In the genomic region with DNA sequence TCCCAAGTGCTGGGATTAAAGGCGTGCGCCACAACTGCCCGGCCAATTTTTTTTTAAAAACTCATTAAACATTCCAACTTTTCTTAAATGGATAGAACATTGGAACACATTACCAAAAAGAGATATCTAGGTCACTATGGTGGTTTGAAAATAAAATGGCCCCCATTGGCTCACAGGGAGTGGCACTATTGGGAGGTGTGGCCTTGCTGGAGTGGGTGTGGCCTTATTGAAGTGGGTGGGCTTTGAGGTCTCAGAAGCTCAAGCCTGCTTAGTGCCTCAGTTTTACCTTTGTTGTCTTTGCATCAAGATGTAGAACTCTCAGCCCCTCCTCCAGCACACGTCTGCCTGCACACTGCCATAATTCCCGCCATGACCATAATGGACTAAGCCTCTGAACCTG, we compare ENCODE assay signal across 28 mouse cellular contexts. TPM values are rescaled to one million over a fixed set of nuclear protein-coding genes. Genes with fewer than 3 reads are reported as not detected.
"Had no signal": no experiment of that assay in that cellular context is flagged by ENCODE, and none has a peak within 500 bp of the region (broad histone marks: within the 10 kb centered on the region; RNA-seq: fewer than 3 reads in every experiment).

No protein-coding gene starts in this region.

- H3K4me3 ChIP-seq: heart, adult 2 months; heart, embryonic 12.5 days; hindbrain, embryonic 10.5 days; hindbrain, embryonic 12.5 days; intestine, embryonic 15.5 days; layer of hippocampus, adult 2 months; left cerebral cortex, adult 2 months; limb, embryonic 10.5 days; limb, embryonic 12.5 days; liver, embryonic 13.5 days; liver, embryonic 15.5 days had no signal

- H3K9me3 ChIP-seq: hindbrain, embryonic 12.5 days; intestine, embryonic 15.5 days; limb, embryonic 10.5 days; liver, embryonic 13.5 days; liver, embryonic 15.5 days had no signal

- H3K4me2 ChIP-seq: heart, embryonic 12.5 days; hindbrain, embryonic 12.5 days; hindbrain, embryonic 14.5 days; intestine, embryonic 15.5 days; limb, embryonic 12.5 days; liver, embryonic 11.5 days; liver, embryonic 13.5 days; liver, embryonic 15.5 days had no signal

- H3K27ac ChIP-seq: heart, adult 2 months; hindbrain, embryonic 10.5 days; hindbrain, embryonic 12.5 days; hindbrain, embryonic 14.5 days; intestine, embryonic 15.5 days; layer of hippocampus, adult 2 months; left cerebral cortex, adult 2 months; limb, embryonic 10.5 days; limb, embryonic 12.5 days; liver, embryonic 13.5 days; liver, embryonic 15.5 days had no signal

- H3K9ac ChIP-seq: heart, embryonic 12.5 days; hindbrain, embryonic 12.5 days; hindbrain, embryonic 14.5 days; intestine, embryonic 15.5 days; limb, embryonic 12.5 days; liver, embryonic 13.5 days; liver, embryonic 15.5 days had no signal

- H3K4me1 ChIP-seq: heart, embryonic 12.5 days; hindbrain, embryonic 10.5 days; hindbrain, embryonic 12.5 days; intestine, embryonic 15.5 days; limb, embryonic 10.5 days; limb, embryonic 12.5 days had no signal

- H3K36me3 ChIP-seq: heart, embryonic 12.5 days; hindbrain, embryonic 10.5 days; hindbrain, embryonic 12.5 days; intestine, embryonic 15.5 days; limb, embryonic 10.5 days; limb, embryonic 12.5 days; liver, embryonic 13.5 days; liver, embryonic 15.5 days had no signal

- DNase-seq: gastrocnemius, postnatal 14 days; heart, adult 2 months; heart, postnatal 10 days; heart, postnatal 4 days; kidney, adult 18-20 months; kidney, adult 8-10 months; kidney, postnatal 10 days; kidney, postnatal 25 days; kidney, postnatal 4 days; liver; liver, embryonic 13.5 days had no signal

- ATAC-seq: hindbrain, embryonic 16.5 days; inflammation-experienced regulatory T-cells, adult 6 months; intestine, embryonic 15.5 days; intestine, postnatal 0 days had no signal

- H3K27me3 ChIP-seq: heart, embryonic 12.5 days; hindbrain, embryonic 12.5 days; intestine, embryonic 15.5 days; limb, embryonic 12.5 days; liver, embryonic 13.5 days; liver, embryonic 15.5 days had no signal

RNA-seq across cellular contexts. Expression of gene Mchr1, which starts 32.8 kb away (rescaled TPM):
- total RNA-seq: granulocyte monocyte progenitor cell, adult 5-6 weeks; heart, adult 2 months; heart, postnatal 10 days; heart, postnatal 25 days; heart, postnatal 4 days had no signal
- polyA plus RNA-seq: heart, adult 2 months; heart, embryonic 12.5 days; heart, embryonic 14.5 days; inflammation-experienced regulatory T-cells, adult 6 months had no signal
